Mouse (Mus musculus) heart, adult 2 months (tissue): ENCODE data around the gene Cfap54.

ENCODE experiments used
- CTCF ChIP-seq: fragments of 200-600 bp; IDR thresholded peaks from 2 replicates; pipeline ENCODE4 v1.8.1; 2022; ENCODE audit warnings: antibody characterized with exemption, mild to moderate bottlenecking, moderate library complexity
- EP300 ChIP-seq: fragments of 200-500 bp; IDR thresholded peaks from 2 replicates; pipeline ENCODE4 v1.6.1; 2011; ENCODE audit warnings: low read depth, low read length, control low read depth; ENCODE audit not compliant: insufficient read depth
- POLR2A ChIP-seq: fragments of 200-500 bp; IDR thresholded peaks from 2 replicates; pipeline ENCODE4 v1.6.1; 2011; ENCODE audit warnings: mild to moderate bottlenecking, low read depth, low read length, control low read depth; ENCODE audit not compliant: insufficient read depth

- TF ChIP-seq EP300 (no peak), POLR2A (no peak), CTCF (no peak)
These were observed 270.5 kb downstream of the Cfap54 start for GRCm38 (mm10) chr10:92810894-92811293.
